In the genomic region with DNA sequence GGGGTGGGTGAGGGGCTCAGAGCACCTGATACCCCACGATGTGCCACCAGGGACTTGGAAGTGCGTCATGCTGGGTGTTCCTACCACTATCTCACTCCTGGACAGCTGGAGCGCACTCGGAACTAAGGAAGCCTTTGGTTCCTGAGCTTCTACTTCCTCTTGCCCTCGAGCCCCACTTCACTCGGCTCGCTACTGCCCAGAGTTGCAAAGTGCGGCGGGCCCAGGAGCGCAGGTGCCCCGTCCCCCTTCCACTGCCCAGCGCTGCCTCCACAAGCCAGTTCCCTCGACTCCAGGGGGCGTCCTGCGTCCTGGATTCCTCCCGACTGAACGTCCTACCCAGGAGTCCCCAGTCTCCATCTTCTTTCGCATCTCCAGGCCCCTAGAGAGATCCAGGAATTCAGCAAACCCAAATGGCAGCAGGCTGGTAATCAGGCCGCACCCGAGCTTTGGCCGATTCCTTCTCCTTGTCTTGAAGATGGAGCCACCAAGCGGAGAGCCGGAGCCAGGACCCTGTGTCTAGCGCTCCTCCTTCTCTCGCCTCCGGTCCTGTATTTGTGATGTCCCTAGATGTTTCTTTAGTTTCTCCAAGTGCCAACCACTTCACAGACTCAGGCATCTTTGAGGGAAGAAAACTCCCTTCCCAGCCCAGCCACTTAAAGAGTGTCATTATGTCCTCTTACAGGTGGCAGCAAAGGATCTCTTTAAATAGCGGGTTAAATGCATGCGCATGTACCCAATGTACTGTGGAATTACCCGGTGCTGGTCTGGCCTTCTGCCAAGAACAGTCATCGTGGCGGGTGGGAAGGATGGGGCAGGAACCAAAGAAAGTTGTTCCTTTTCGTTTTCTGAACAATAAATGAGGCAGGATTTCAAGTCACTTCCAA, we compare ENCODE assay signal across 8 mouse cellular contexts. TPM values are rescaled to one million over a fixed set of nuclear protein-coding genes. Genes with fewer than 3 reads are reported as not detected.
DNase-seq lines count a peak whose midpoint lies in the region; ATAC-seq lines count a peak whose summit lies in the region.

No protein-coding gene starts in this region.

- DNase-seq in MEL-GATA-1-ER (ENCODE audit: extremely low read depth, low read depth) = peak; percentile 76
- DNase-seq in cerebellum, adult 11 months = peak; percentile 61
- DNase-seq in layer of hippocampus, postnatal 10 days (ENCODE audit: low spot score in 2 of 2) = peak; percentile 64 to 73
- peak; percentile 77 for DNase-seq in lung, postnatal 10 days
- peak; percentile 25 for DNase-seq in retina, adult 2 months (ENCODE audit: low read depth, low spot score)
- peak; percentile 76 for DNase-seq in thymus, postnatal 4 days

- H3K27me3 ChIP-seq in forebrain, embryonic 15.5 days = no peaks in the 10 kb centered on the region

- peak overlapping the region; percentile 88 for H3K9ac ChIP-seq in forebrain, embryonic 15.5 days (replicated peaks)

- peak overlapping the region; percentile 87 for H3K4me3 ChIP-seq in forebrain, embryonic 15.5 days

- WGBS in forebrain, embryonic 15.5 days = 1% methylated on average over 32 of the region's 32 CpGs

- peak overlapping the region; percentile 97 for H3K4me2 ChIP-seq in forebrain, embryonic 15.5 days (replicated peaks)

- peak; percentile 60 for ATAC-seq in forebrain, embryonic 15.5 days (replicated peaks)
- ATAC-seq in hematopoietic stem cell, adult 5-6 weeks (replicated peaks in 1 of 2; ENCODE audit: insufficient read depth in 1 of 2, low FRiP score in 2 of 2, low TSS enrichment in 1 of 2, low read depth in 1 of 2, poor library complexity in 2 of 2, severe bottlenecking in 2 of 2) = peak; percentile 38 to 56

- H3K27ac ChIP-seq in forebrain, embryonic 15.5 days (replicated peaks) = peak overlapping the region; percentile 97

- H3K36me3 ChIP-seq in forebrain, embryonic 15.5 days = no peaks in the 10 kb centered on the region

- H3K4me1 ChIP-seq in forebrain, embryonic 15.5 days = peaks cover 26% of the 10 kb centered on the region

- H3K9me3 ChIP-seq in forebrain, embryonic 15.5 days = no peaks in the 10 kb centered on the region

RNA-seq across cellular contexts. Expression of a gene that starts 0.7 kb away (rescaled TPM):
- polyA plus RNA-seq in forebrain, embryonic 15.5 days (2015; fragmentation: Nextera tagmentation; extraction: Ambion mirVana) = 4.4 and 5.5 TPM in 2 replicates
- total RNA-seq in hematopoietic stem cell, adult 5-6 weeks (2017) = 47.3 and 47.4 TPM in 2 replicates
- 10 to 100 TPM; 56.2 to 62.3 TPM for total RNA-seq in layer of hippocampus, postnatal 10 days (2021)

Comparison
In these comparisons a context has a peak if more than half of its experiments do, and no peak if none do; other contexts are left out.
1. Peak in every context shown above with its lines: DNase-seq, ATAC-seq, H3K4me3 ChIP-seq and H3K27ac ChIP-seq.
2. DNase-seq: peak in every context shown above with its lines; median percentile 77 in lung, postnatal 10 days; 76 in MEL-GATA-1-ER; 76 in thymus, postnatal 4 days; 68 in layer of hippocampus, postnatal 10 days; 61 in cerebellum, adult 11 months; 25 in retina, adult 2 months.